Mouse (Mus musculus) liver, embryonic 12.5 days (tissue): ENCODE measurements around the gene Wfdc15a. TPM values are rescaled to one million over a fixed set of nuclear protein-coding genes. Genes with fewer than 3 reads are reported as not detected.
A peak's percentile ranks its signal among the peaks of the same experiment; 100 is the strongest.

Source experiments
- ATAC-seq: fragments of 200-750 bp; cut with Nextera tagmentation; 2 replicates; pipeline ENCODE4 v1.8.0; 2017; ENCODE audit warnings: moderate number of reproducible peaks, mild to moderate bottlenecking, moderate library complexity
- H3K27ac ChIP-seq: fragments of 300-500 bp; sonication (generic); 2 replicates; pipeline ENCODE4 v1.5.1; 2016; ENCODE audit warnings: mild to moderate bottlenecking
- H3K27me3 ChIP-seq: fragments of 300-500 bp; sonication (generic); replicated peaks from 2 replicates; pipeline ENCODE4 v1.6.1; 2016; ENCODE audit warnings: mild to moderate bottlenecking, moderate library complexity
- H3K36me3 ChIP-seq: fragments of 300-500 bp; sonication (generic); 2 replicates; pipeline ENCODE4 v1.6.1; 2016; ENCODE audit warnings: mild to moderate bottlenecking, moderate library complexity
- H3K4me1 ChIP-seq: fragments of 300-500 bp; sonication (generic); 2 replicates; pipeline ENCODE4 v1.6.1; 2016
- H3K4me2 ChIP-seq: fragments of 300-500 bp; sonication (generic); 2 replicates; pipeline ENCODE4 v1.6.1; 2016; ENCODE audit warnings: mild to moderate bottlenecking, moderate library complexity
- H3K4me3 ChIP-seq: fragments of 300-500 bp; sonication (generic); 2 replicates; pipeline ENCODE4 v1.5.1; 2016; ENCODE audit warnings: mild to moderate bottlenecking, moderate library complexity
- H3K9ac ChIP-seq: fragments of 300-500 bp; sonication (generic); 2 replicates; pipeline ENCODE4 v1.6.1; 2016; ENCODE audit warnings: mild to moderate bottlenecking, moderate library complexity
- H3K9me3 ChIP-seq: fragments of 300-500 bp; sonication (generic); replicated peaks from 2 replicates; pipeline ENCODE4 v1.6.1; 2016; ENCODE audit warnings: mild to moderate bottlenecking, moderate library complexity
- WGBS: fragments of 180-500 bp; shearing (Covaris S2); methylation state at CpG from one replicate; pipeline ENCODE4 v1.1.7; 2016; ENCODE audit not compliant: insufficient replicate concordance; 5-methylcytosine and 5-hydroxymethylcytosine counted together
- polyA plus RNA-seq: library from polyadenylated mRNA; unstranded; fragments of >200 nt; fragmentation: Nextera tagmentation; extraction: Ambion mirVana; gene quantifications from 2 replicates; pipeline ENCODE4 v1.2.1, GENCODE M21; 2016

The Wfdc15a gene
- polyA plus RNA-seq, 1 experiment from 2014 or later = not detected

GRCm38 (mm10) chr2:164174649-164175395, 25.1 kb downstream of the Wfdc15a start:
- ATAC-seq = no peak
- WGBS = 53% methylated on average over 8 of the region's 8 CpGs
- H3K27ac ChIP-seq = no peak overlapping the region
- peaks cover 8% of the 10 kb centered on the region; the same call in 1 of the 2 replicates for H3K4me1 ChIP-seq
- no peak overlapping the region for H3K4me3 ChIP-seq
- H3K9ac ChIP-seq = no peak overlapping the region
- no peaks in the 10 kb centered on the region for H3K36me3 ChIP-seq
- H3K27me3 ChIP-seq = peaks cover 49% of the 10 kb centered on the region
- H3K4me2 ChIP-seq = no peak overlapping the region
- no peaks in the 10 kb centered on the region for H3K9me3 ChIP-seq

GRCm38 (mm10) chr2:164173394-164173793, 26.5 kb downstream of the Wfdc15a start:
- Histone ChIP-seq H3K27me3 (peaks cover 61% of the 10 kb centered on the region), H3K4me1 (peaks cover 10% of the 10 kb centered on the region), H3K27ac (no peak overlapping the region), H3K4me3 (no peak overlapping the region), H3K9me3 (no peaks in the 10 kb centered on the region), H3K9ac (no peak overlapping the region), H3K4me2 (no peak overlapping the region), H3K36me3 (no peaks in the 10 kb centered on the region)
- no peak for ATAC-seq
- 51% methylated on average over 3 of the region's 3 CpGs for WGBS

GRCm38 (mm10) chr2:164170902-164171301, 29.0 kb downstream of the Wfdc15a start, which contains the start of gene Kcns1:
Gene Kcns1, minus strand, starts transcription at chr2:164171113.
- H3K36me3 ChIP-seq = no peaks in the 10 kb centered on the region
- under 1% methylated on average over 22 of the region's 29 CpGs for WGBS
- H3K27ac ChIP-seq = no peak within 1 kb of the TSS
- H3K4me3 ChIP-seq = peak within 1 kb of the TSS; percentile 31
- no peaks in the 10 kb centered on the region for H3K9me3 ChIP-seq
- peaks cover 83% of the 10 kb centered on the region for H3K27me3 ChIP-seq
- H3K9ac ChIP-seq = no peak within 1 kb of the TSS
- ATAC-seq = no peak
- H3K4me1 ChIP-seq = peaks cover 14% of the 10 kb centered on the region
- peak within 1 kb of the TSS; percentile 53 for H3K4me2 ChIP-seq

GRCm38 (mm10) chr2:164170326-164170725, 29.6 kb downstream of the Wfdc15a start:
- no peak overlapping the region for H3K4me3 ChIP-seq

GRCm38 (mm10) chr2:164168571-164168946, 31.4 kb downstream of the Wfdc15a start:
- no peaks in the 10 kb centered on the region for H3K9me3 ChIP-seq
- no peaks in the 10 kb centered on the region for H3K36me3 ChIP-seq
- 13% methylated on average over 41 of the region's 42 CpGs for WGBS
- peak overlapping the region; percentile 29 for H3K4me3 ChIP-seq
- ATAC-seq = no peak
- H3K27me3 ChIP-seq = peaks cover 90% of the 10 kb centered on the region
- H3K27ac ChIP-seq = no peak overlapping the region
- peaks cover 14% of the 10 kb centered on the region for H3K4me1 ChIP-seq
- no peak overlapping the region for H3K9ac ChIP-seq
- peak overlapping the region; percentile 51 for H3K4me2 ChIP-seq

More at GRCm38 (mm10) chr2:164170326-164170725, 29.6 kb downstream of the Wfdc15a start:
- Histone ChIP-seq H3K36me3 (no peaks in the 10 kb centered on the region), H3K27me3 (peaks cover 89% of the 10 kb centered on the region), H3K4me1 (peaks cover 14% of the 10 kb centered on the region), H3K4me2 (no peak overlapping the region), H3K9ac (no peak overlapping the region), H3K27ac (no peak overlapping the region), H3K9me3 (no peaks in the 10 kb centered on the region)
- ATAC-seq = no peak
- WGBS = 17% methylated on average over 11 of the region's 11 CpGs

GRCm38 (mm10) chr2:164167752-164168570, 32.0 kb downstream of the Wfdc15a start:
- no peak overlapping the region for H3K27ac ChIP-seq
- 11% methylated on average over 85 of the region's 90 CpGs for WGBS
- H3K4me1 ChIP-seq = peaks cover 14% of the 10 kb centered on the region
- H3K9me3 ChIP-seq = no peaks in the 10 kb centered on the region
- H3K36me3 ChIP-seq = no peaks in the 10 kb centered on the region
- no peak overlapping the region for H3K9ac ChIP-seq
- H3K4me2 ChIP-seq = peak overlapping the region; percentile 51
- H3K27me3 ChIP-seq = peaks cover 84% of the 10 kb centered on the region
- H3K4me3 ChIP-seq = peak overlapping the region; percentile 29
- no peak for ATAC-seq

- peaks cover 56% of the 10 kb centered on the region for H3K27me3 ChIP-seq
- 86% methylated on average over 5 of the region's 5 CpGs for WGBS
- no peak for ATAC-seq
- no peak overlapping the region for H3K4me3 ChIP-seq
- H3K9me3 ChIP-seq = no peaks in the 10 kb centered on the region
- no peak overlapping the region for H3K4me2 ChIP-seq
- peaks cover 6% of the 10 kb centered on the region; the same call in 1 of the 2 replicates for H3K4me1 ChIP-seq
- H3K9ac ChIP-seq = no peak overlapping the region
- no peaks in the 10 kb centered on the region for H3K36me3 ChIP-seq
- H3K27ac ChIP-seq = no peak overlapping the region
These were observed 35.0 kb downstream of the Wfdc15a start for GRCm38 (mm10) chr2:164164941-164165340.

GRCm38 (mm10) chr2:164161515-164162055, 38.3 kb downstream of the Wfdc15a start:
- peaks cover 23% of the 10 kb centered on the region for H3K27me3 ChIP-seq
- no peak overlapping the region for H3K27ac ChIP-seq
- no peak for ATAC-seq
- H3K9me3 ChIP-seq = no peaks in the 10 kb centered on the region
- H3K36me3 ChIP-seq = no peaks in the 10 kb centered on the region
- H3K9ac ChIP-seq = no peak overlapping the region
- no peak overlapping the region for H3K4me2 ChIP-seq
- 75% methylated on average over 11 of the region's 11 CpGs for WGBS
- H3K4me1 ChIP-seq = no peaks in the 10 kb centered on the region; the same call in 1 of the 2 replicates
- no peak overlapping the region for H3K4me3 ChIP-seq

- no peak overlapping the region for H3K4me3 ChIP-seq
- H3K27ac ChIP-seq = no peak overlapping the region
- ATAC-seq = no peak
- WGBS = 70% methylated on average over 2 of the region's 2 CpGs
- no peak overlapping the region for H3K9ac ChIP-seq
- H3K4me1 ChIP-seq = no peaks in the 10 kb centered on the region; the same call in 1 of the 2 replicates
- H3K9me3 ChIP-seq = no peaks in the 10 kb centered on the region
- no peak overlapping the region for H3K4me2 ChIP-seq
- H3K27me3 ChIP-seq = no peaks in the 10 kb centered on the region
- peaks cover 9% of the 10 kb centered on the region; the same call in 1 of the 2 replicates for H3K36me3 ChIP-seq
These were observed 41.1 kb downstream of the Wfdc15a start for GRCm38 (mm10) chr2:164158838-164159237.

- Histone ChIP-seq H3K9ac (no peak overlapping the region), H3K9me3 (no peaks in the 10 kb centered on the region), H3K27ac (no peak overlapping the region), H3K4me3 (no peak overlapping the region), H3K36me3 (peaks cover 36% of the 10 kb centered on the region), H3K4me2 (no peak overlapping the region), H3K4me1 (no peaks in the 10 kb centered on the region), H3K27me3 (no peaks in the 10 kb centered on the region)
- no peak for ATAC-seq
- WGBS = 81% methylated on average over 7 of the region's 7 CpGs
These were observed 43.8 kb downstream of the Wfdc15a start for GRCm38 (mm10) chr2:164156158-164156557.

- ATAC-seq = no peak
- 84% methylated on average over 10 of the region's 10 CpGs for WGBS
- peaks cover 44% of the 10 kb centered on the region for H3K36me3 ChIP-seq
- no peak overlapping the region for H3K4me3 ChIP-seq
- no peak overlapping the region for H3K4me2 ChIP-seq
- H3K9ac ChIP-seq = no peak overlapping the region
- no peak overlapping the region for H3K27ac ChIP-seq
- no peaks in the 10 kb centered on the region for H3K4me1 ChIP-seq
- no peaks in the 10 kb centered on the region for H3K9me3 ChIP-seq
- no peaks in the 10 kb centered on the region for H3K27me3 ChIP-seq
These were observed 45.9 kb downstream of the Wfdc15a start for GRCm38 (mm10) chr2:164154007-164154406.

GRCm38 (mm10) chr2:164152341-164152740, 47.6 kb downstream of the Wfdc15a start:
- H3K4me3 ChIP-seq = no peak overlapping the region
- H3K4me2 ChIP-seq = no peak overlapping the region
- WGBS = 86% methylated on average over 11 of the region's 11 CpGs
- peaks cover 50% of the 10 kb centered on the region for H3K36me3 ChIP-seq
- H3K9ac ChIP-seq = no peak overlapping the region
- H3K9me3 ChIP-seq = no peaks in the 10 kb centered on the region
- no peak overlapping the region for H3K27ac ChIP-seq
- no peaks in the 10 kb centered on the region for H3K4me1 ChIP-seq
- no peak for ATAC-seq
- no peaks in the 10 kb centered on the region for H3K27me3 ChIP-seq
